In genomic region chr1:170387180-170387912, GRCm38 (mm10) we compare ENCODE assay signal across 8 mouse cellular contexts.
A peak's percentile ranks its signal among the peaks of the same experiment; 100 is the strongest.
DNase-seq lines count a peak whose midpoint lies in the region; ATAC-seq lines count a peak whose summit lies in the region.

No protein-coding gene starts in this region.

- DNase-seq in cerebellum, postnatal 10 days, result peak; percentile 51 to 56
- peak; percentile 42 to 61 for DNase-seq in frontal cortex, postnatal 10 days (ENCODE audit: low spot score in 2 of 2)
- DNase-seq in kidney, adult 9 months, result peak; percentile 38
- DNase-seq in left cerebral cortex, postnatal 25 days (ENCODE audit: low spot score in 2 of 2), result peak; percentile 72 to 80
- DNase-seq in right cerebral cortex, adult 2 months (ENCODE audit: low spot score in 2 of 2), result peak; percentile 70 to 75
- no peak for DNase-seq in thymus, postnatal 36 days

- intact Hi-C loops in left cerebral cortex, postnatal 25 days (cut with DNase I), result no loop called here

- ATAC-seq in cerebellum, adult (ENCODE audit: insufficient number of reproducible peaks, low FRiP score, low TSS enrichment), result no peak
- no peak for ATAC-seq in monocyte, adult 5-6 weeks (replicated peaks; ENCODE audit: insufficient number of reproducible peaks, low FRiP score, low TSS enrichment, poor library complexity, severe bottlenecking)

Comparison
In these comparisons a context has a peak if more than half of its experiments do, and no peak if none do; other contexts are left out.
1. DNase-seq: peak in cerebellum, postnatal 10 days (2 of 2), frontal cortex, postnatal 10 days (2 of 2), kidney, adult 9 months (single experiment), left cerebral cortex, postnatal 25 days (2 of 2) and right cerebral cortex, adult 2 months (2 of 2); none in thymus, postnatal 36 days (0 of 2).